Mouse (Mus musculus): Measurements from ENCODE around the gene Pcx.

Gene Pcx

DNA sequence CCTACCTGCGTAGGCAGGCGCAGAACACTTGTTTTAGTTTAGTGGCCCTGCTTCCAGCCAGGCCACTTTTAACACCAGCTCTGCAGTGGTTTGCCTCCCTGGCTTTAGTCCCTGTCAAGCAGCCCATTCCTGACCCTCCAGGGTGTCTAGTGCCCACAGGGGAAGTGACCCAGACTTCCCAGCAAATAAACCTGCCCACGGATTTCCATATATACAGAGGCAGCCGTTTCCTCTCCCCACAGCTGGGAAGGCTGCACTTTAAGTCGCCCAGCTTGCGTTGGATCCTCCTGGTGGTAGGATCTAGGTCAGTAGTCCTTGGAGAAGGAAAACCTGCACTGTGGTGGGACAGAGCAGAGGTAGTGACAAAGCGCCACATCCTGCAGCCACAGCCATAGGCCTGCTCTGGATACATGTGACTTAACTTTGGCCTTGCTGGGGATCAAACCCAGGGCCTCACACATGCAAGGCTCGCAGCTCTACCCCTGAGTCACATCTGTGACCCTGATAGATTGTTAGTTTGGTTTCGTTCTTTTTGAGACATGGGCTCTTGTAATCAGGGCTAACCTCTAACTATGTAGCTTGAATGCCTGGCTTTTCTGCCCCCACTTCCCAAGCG is 19.1 kb upstream of the Pcx start:
- ChIA-PET POLR2A (interaction anchor here in 3 of 4 experiments (0.6 to 3.0 kb wide), 9 partner anchors 10 to 1262 kb away, joined by 3 to 19 read pairs (median 3); partner anchors contain the start of gene Pcx (in 2 of the 3)), CTCF (interaction anchor here in 2 of 4 experiments (0.7 to 2.5 kb wide), 7 partner anchors 13 to 50 kb away, joined by 3 to 8 read pairs (median 4); no protein-coding TSS in a partner anchor)

DNA sequence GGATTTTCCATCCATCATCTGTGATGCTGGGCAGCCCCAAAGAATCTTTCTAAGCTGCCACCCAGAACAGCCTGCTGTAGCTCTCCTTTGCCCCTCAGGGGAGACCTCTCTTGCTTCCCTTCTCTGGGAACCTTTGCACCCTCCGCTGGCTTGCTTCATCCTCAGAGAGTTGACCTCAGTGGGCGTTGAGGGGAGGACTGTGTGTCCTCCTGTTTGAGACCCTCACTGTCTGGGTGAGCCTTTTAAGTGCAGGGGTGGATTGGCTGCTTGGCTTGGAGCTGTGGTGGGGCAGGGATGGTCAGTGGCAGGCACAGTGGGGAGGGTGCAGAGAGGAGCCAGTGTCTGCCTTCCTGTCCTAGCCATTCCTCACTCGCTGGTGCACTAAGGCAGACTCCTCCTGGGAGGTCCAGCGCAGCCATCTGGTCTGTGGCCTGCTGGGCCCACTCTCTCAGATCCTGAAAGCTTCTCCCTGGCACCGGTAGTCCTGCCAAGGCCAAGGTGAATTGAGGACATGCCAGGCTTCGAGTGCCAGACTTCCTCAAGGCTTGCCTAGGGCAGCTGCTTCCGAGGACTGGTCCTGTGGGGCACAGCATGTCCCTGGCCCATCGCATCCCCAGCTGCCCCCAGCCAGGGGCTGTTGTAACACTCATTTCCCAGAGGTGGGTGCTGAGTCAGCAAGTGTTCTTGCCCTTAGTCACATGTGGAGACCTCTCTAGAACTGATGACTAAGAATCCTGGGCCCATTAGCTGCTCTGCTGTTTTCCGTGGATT is 17.6 kb upstream of the Pcx start:
- ChIA-PET CTCF (interaction anchor here (0.6 to 2.5 kb wide), 10 partner anchors 14 to 188 kb away, joined by 3 to 6 read pairs (median 3); no protein-coding TSS in a partner anchor), POLR2A (interaction anchor here (0.8 to 1.9 kb wide), 5 partner anchors 9 to 963 kb away, joined by 3 to 5 read pairs (median 4); partner anchors contain the start of genes Pcx (in 1 of the 4) and Rce1 (in 1 of the 4))

DNA sequence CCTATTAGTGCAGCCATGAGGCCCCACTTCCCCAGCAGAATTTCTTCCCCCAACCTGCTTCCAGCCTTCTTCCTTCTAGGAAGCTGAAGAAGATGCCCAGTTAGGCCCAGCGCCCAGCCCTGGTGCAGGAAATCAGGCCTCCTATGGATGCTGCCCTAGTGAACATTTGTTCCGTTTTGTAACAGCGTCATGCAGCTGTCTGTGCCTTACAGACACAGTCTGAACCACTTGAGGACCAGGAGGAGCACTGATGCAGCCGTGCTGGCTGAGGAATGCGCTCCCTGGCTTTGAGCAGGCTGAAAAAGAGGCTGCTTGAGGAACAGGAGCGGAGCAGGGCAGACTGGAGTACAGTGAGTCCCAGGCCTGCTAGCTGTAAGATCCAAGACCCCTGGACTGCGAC is 15.6 kb upstream of the Pcx start:
- CTCF ChIA-PET: no interaction called here
- POLR2A ChIA-PET: interaction anchor here in 2 of 4 experiments (0.6 to 1.4 kb wide), 2 partner anchors 317 to 353 kb away, joined by 3 read pairs; partner anchors contain the start of genes Gm21992 (in 1 of the 2) and Rbm14 (in 1 of the 2)

DNA sequence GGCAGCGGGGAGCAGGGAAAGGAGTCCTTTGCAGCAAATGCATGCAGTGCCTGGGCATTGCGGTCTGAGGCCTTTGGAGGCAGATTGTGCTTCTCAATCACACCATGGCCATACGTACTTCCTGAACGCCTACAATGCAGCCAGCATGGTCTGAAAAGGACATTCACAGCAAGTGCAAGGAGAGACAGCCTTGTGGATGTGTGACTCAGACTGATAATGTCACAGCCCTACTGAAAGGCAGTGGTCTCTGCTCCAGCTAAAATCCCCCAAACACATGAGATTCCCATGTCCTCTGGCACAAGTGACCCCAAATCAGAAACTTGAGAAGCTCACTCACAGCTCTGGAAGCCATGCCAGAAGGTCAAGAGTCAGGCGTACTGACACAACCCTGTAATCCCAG is 14.5 kb upstream of the Pcx start:
- ChIA-PET POLR2A (interaction anchor here in 2 of 4 experiments (0.9 to 3.5 kb wide), 3 partner anchors 14 to 18 kb away, joined by 3 to 23 read pairs (median 3); partner anchors contain the start of gene Pcx (in 2 of the 2)), CTCF (interaction anchor here in 2 of 4 experiments (0.6 to 1.3 kb wide), 3 partner anchors 18 to 258 kb away, joined by 3 to 8 read pairs (median 6); no protein-coding TSS in a partner anchor)

DNA sequence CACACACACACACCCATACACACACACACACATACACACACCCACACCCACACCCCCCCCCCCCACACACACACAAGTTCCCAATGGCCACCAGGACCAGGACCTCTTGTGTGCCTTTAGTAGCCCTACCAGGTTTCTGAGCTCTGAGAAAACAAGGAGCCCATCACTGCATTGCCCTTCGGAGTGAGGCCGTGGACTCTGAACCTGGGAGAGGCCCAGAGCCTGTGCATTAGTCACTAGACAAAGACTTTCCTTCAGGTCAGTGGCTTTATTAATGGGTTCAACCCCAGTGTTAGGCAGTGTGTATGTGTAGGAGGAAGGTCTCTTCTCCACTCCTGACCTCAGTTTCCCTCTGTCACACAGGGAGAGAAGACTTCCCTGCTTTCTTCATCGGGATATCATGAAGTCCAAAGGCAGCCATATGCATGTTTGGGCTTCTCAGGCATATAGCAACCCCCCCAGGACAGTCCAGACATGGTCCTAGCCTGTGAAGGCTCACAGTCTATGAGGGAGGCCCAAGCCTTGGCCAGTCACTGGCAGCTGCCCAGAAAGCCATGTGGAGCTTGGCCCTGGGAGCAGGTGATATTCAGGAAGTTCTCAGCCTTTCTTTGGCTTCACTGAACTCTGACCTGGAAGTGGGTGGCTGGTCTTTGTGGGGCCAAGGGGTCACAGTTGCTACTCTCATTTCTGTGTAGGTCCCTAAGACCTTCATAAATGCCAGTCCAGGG is 13.6 kb upstream of the Pcx start:
- CTCF ChIA-PET: interaction anchor here (0.6 to 3.2 kb wide), 37 partner anchors 8 to 1316 kb away, joined by 3 to 18 read pairs (median 4); partner anchors contain the start of gene Pcx (in 3 of the 4)
- POLR2A ChIA-PET: interaction anchor here (0.6 to 3.5 kb wide), 9 partner anchors 13 to 652 kb away, joined by 3 to 23 read pairs (median 4); partner anchors contain the start of gene Pcx (in 3 of the 4)

DNA sequence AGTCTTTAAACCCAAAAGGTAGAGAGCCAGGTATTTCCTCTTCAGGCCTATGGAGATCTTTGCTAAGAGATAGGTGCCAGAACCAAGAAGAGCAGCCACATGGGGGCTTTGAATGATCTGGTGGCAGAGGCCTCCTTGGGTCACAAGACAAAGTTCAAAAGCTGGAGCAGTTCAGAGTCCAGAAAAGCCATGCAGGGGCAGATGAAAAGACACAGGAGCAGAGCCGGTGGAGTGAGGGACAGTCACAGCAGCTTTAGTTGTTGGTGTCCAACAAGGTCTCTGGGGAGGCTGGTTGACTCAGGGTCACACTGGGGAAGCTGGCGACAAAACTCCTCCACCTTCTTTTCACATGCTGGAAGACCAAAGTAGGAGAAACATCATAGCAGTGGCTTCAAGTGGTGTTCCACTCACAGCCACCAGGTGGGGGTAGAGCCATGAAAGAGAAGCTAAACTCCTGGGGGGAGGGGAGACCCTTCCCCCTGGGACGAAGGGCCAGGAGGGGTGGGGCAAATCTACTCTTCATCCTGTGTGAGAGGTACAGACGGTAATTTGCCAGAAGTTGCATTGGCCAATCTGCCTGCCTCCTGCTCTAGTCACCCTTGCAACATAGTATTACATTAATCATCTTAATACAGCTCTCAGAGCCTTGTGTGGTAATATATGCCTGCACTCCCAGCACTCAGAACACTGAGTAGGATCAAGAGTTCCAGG is 12.9 kb upstream of the Pcx start:
- ChIA-PET POLR2A (interaction anchor here (0.6 to 3.5 kb wide), 16 partner anchors 11 to 653 kb away, joined by 3 to 23 read pairs (median 4); partner anchors contain the start of gene Pcx (in 3 of the 4)), CTCF (interaction anchor here (0.6 to 3.2 kb wide), 55 partner anchors 9 to 1316 kb away, joined by 3 to 18 read pairs (median 4); partner anchors contain the start of genes Pcx (in 3 of the 4) and Lrfn4 (in 1 of the 4))

DNA sequence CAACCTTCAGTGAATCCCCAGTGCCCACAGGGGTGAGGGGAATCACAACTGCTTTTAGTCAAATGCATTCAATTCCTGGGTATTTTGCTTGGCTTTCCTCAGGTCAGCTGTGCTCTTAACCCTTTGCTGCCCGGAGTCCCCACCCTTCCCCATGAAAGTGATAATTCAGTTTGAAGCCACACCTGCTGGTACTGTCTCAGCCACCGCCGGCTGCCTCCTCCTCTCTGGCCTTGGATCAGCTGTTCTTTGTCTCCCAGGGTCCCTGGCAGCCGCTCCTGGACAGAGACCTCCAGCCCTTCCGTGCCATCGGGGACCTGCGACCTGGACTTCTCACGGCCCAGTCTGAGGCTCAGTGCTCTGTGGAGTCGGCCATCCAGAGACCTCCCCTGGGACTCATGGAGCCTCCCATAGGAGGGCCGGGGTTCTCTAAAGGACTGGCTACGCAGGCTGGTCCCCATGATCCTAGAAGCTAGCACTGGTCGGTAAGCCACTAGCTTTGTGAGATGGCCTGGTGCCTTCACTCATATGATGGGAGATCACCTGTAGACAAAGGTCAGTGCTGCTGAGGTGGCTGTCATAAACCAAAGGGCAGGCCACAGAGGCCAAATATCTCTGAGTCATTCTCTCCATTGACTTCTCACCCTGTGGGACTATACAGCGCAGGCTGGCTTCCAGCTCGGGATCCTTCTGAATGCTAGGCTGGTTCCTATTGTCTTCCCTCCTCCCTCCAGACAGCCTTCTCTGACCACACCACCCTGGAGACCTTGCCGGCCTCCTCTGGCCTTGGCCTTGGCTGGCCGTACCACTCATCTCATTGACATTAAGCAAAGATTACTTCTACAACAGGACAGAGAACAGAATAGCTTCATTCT is 12.0 kb upstream of the Pcx start, which contains the start of gene 2010003K11Rik:
Gene 2010003K11Rik, minus strand, starts transcription at position 522 of the 872 bp plus-strand sequence.
- POLR2A ChIA-PET: interaction anchor here (0.6 to 3.5 kb wide), 14 partner anchors 12 to 1173 kb away, joined by 3 to 23 read pairs (median 4); partner anchors contain the start of gene Pcx (in 3 of the 4)

DNA sequence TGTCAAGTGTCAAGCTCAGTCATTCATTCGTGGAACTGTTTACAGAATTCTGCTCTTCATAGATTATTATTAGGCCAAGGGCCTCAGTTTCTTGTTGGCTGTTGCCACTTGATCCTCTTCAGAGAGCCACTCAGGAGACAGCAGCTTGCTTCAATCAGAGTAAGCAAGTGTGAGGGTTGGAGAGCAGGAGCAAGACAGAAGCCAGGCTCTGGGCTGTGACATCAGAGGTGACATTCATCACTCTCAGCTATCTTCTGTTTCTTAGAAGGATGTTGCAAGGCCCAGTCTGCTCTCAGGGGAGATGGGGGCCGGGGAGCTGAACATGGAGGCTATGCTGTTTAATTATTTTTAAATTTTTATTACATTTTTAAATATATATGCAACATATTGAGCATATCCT is 7.6 kb upstream of the Pcx start:
- POLR2A ChIA-PET: interaction anchor here in 3 of 4 experiments (0.6 to 1.0 kb wide), 4 partner anchors 19 to 586 kb away, joined by 3 to 7 read pairs (median 3); partner anchors contain the start of genes Slc29a2 (in 1 of the 3) and Yif1a (in 1 of the 3)
- CTCF ChIA-PET: interaction anchor here in 3 of 4 experiments (0.6 to 1.7 kb wide), 3 partner anchors 39 to 467 kb away, joined by 3 to 24 read pairs (median 3); no protein-coding TSS in a partner anchor

More for the DNA sequence above, 12.0 kb upstream of the Pcx start, which contains the start of gene 2010003K11Rik:
- CTCF ChIA-PET: interaction anchor here (0.6 to 3.2 kb wide), 48 partner anchors 10 to 483 kb away, joined by 3 to 18 read pairs (median 4); partner anchors contain the start of genes Pcx (in 3 of the 4) and Lrfn4 (in 1 of the 4)

DNA sequence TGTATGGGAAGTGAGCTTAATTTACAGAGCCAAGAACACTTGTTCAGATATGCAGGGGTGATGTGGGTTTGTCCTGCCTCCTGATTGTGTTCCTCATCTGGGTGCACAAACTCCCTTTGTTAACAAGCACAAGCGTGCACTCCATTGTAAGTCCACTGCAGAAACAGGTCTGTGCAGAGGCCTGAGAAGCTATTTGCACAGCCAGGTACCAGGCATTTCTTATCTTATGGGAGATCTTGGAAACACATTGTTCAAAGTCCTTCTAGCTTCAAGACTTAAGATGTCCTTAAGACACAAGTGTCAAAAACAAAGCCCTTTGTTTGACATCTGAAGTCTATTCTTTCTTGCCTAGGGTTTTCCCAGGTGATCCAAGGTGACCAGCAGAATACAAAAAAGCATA is 5.4 kb upstream of the Pcx start:
- ChIA-PET POLR2A (interaction anchor here in 1 of 4 experiments (1.2 kb wide), 1 partner anchor 120 kb away, joined by 3 read pairs; no protein-coding TSS in a partner anchor), CTCF (no interaction called here)

DNA sequence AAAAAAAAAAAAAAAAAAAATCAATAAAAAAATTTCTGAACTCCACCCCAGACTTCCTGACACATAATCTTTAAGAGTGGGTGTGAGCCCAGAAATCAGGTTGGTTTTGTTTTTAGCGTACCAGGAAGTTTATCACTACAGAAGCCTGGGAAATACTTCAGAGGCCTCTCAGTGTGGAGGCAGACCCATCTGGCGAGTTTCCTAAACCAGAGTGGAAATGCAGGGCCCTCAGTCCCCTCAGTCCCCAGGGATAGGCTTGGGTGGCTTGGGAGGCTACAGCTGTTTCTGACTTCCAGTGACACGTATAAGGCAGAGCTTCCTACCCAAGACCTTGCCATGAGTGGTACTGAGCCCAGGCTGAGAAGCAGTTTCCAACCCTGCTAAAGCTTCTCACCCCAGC is 2.5 kb upstream of the Pcx start:
- CTCF ChIA-PET: interaction anchor here in 1 of 4 experiments (0.9 kb wide), 1 partner anchor 52 kb away, joined by 3 read pairs; no protein-coding TSS in a partner anchor
- POLR2A ChIA-PET: interaction anchor here in 1 of 4 experiments (0.6 kb wide), 1 partner anchor 50 kb away, joined by 7 read pairs; no protein-coding TSS in a partner anchor

DNA sequence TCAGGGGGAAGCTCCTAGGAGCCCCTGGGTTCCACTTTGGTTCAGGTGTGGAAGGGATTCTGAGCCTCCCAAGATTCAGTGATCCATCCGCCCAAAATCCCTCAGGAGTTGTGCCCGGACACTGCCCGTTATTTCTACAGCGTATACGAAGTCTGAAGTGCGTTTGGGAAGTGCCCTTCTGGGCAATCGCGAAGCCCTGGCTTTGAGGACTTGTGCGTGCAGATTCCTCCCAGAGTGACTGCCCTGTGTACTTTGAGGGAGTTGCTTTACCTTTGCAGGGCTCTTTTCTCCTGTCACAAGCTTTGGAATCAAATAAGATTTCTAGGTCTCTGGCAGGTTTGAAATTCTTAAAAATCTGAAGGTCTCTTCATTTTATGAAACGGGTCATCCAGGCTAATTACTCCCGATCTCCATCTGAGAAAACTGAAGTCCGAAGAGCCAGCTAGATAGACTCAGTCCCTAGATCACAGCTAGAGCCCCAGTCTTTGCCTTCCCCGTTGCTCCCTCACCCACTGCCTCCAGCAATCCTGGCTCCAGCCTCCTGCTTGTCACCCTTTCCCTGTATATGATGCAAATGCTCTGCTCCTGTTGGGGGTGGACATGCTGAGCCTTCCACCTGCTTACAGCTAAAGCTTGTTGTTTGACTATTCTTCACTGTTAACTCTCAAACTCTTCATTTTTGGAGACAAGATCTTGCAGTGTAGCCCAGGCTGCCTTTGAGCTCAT is 1.0 kb downstream of the Pcx start:
- POLR2A ChIA-PET: interaction anchor here in 2 of 4 experiments (1.5 to 2.8 kb wide), 17 partner anchors 8 to 414 kb away, joined by 3 to 24 read pairs (median 9); partner anchors contain the start of genes 2010003K11Rik (in 1 of the 2), Cdk2ap2 (in 1 of the 2), Kdm2a (in 1 of the 2) and Ppp1ca (in 1 of the 2)
- CTCF ChIA-PET: interaction anchor here in 2 of 4 experiments (1.5 to 2.1 kb wide), 3 partner anchors 13 to 55 kb away, joined by 5 to 18 read pairs (median 9); partner anchors contain the start of gene 2010003K11Rik (in 1 of the 2)

DNA sequence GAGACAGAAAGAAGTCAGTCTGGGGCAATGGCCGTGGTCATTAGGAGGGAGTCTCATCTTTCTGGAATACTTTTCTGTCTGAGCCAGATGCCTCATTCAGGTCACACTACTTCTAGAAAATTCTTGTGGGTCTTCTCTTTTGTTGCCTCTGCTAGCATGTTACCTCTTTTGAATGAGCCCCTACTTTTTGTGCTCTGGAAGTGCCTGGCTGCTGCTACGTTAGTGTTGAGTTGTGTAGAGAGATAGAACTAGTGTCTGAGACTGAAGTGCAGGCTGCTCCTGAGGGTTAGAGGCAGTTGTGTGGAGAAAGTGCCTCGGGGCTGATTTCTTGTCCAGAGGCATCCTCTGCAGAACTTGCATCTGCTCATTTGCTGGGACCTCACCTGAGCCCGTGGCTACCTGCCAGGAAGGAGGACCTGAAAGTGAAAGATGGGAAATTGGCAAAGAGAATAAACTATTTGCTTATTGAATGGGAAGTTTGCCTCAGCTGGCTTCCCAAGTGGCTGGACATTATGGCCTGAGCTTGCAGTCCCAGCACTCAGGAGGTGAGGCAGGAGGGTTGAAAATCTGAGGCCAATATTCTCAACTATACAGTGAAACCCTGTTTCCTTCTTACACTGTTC is 3.1 kb downstream of the Pcx start:
- ChIA-PET POLR2A (interaction anchor here in 2 of 4 experiments (0.6 to 1.4 kb wide), 3 partner anchors 15 to 42 kb away, joined by 3 to 4 read pairs (median 4); partner anchors contain the start of gene 2010003K11Rik (in 1 of the 2)), CTCF (interaction anchor here in 1 of 4 experiments (0.6 kb wide), 1 partner anchor 73 kb away, joined by 3 read pairs; no protein-coding TSS in a partner anchor)

DNA sequence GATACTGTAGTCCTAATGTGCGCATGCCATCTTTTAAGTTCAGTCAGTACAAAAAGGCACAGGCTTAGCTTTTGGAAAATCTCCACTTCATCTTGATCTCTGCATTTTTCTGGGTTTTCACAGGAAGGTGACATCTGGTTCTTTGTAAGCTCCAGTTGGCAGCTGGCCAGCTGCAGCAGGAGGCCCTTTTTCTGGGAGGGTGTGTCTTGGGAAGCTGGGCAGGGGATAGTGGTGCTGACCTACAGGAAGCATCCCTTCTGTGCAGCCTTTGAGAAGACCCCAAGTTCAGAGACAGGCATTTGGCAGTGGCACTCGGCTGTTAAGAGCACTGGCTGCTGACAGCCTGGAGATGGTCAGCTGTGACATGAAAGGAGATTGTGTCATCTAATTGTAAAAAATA is 5.5 kb downstream of the Pcx start:
- POLR2A ChIA-PET: interaction anchor here (0.7 to 1.5 kb wide), 7 partner anchors 13 to 1606 kb away, joined by 3 to 5 read pairs (median 3); no protein-coding TSS in a partner anchor
- CTCF ChIA-PET: interaction anchor here in 2 of 4 experiments (0.6 to 1.1 kb wide), 2 partner anchors 298 to 486 kb away, joined by 3 read pairs; no protein-coding TSS in a partner anchor

DNA sequence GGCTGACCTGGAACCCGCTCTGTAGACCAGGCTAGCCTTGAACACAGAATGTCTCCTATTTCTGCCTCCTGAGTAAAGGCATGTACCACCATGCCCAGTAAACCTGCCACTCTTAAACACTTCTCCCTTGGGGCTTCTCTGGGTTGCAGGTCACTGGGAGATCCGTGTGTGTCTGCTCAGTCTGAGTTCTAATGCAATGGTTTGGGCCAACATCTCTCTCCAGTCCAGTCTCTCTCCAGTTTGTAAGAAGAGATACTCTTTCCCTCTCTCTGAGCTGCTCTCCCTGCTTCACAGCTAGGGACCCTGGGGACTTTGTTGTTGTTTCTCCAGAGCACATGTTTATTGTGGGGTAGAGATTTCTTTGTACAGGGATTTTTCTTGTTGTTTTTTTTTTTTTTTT is 6.0 kb downstream of the Pcx start:
- ChIA-PET POLR2A (interaction anchor here in 3 of 4 experiments (0.7 to 1.5 kb wide), 6 partner anchors 12 to 646 kb away, joined by 3 to 15 read pairs (median 4); no protein-coding TSS in a partner anchor), CTCF (interaction anchor here in 1 of 4 experiments (1.1 kb wide), 1 partner anchor 485 kb away, joined by 3 read pairs; no protein-coding TSS in a partner anchor)
